Mouse (Mus musculus): Measurements from ENCODE around the gene A630076J17Rik.

Gene A630076J17Rik

GRCm38 (mm10) chr3:107204413-107204812, 26.0 kb upstream of the A630076J17Rik start:
- TF ChIP-seq CTCF (conservative IDR thresholded peaks at IDR 0.05; ENCODE audit: low read length) (no peak), NANOG (IDR thresholded peaks at IDR 0.05; ENCODE audit: borderline replicate concordance, low read length) (no peak), POU5F1 (IDR thresholded peaks at IDR 0.05; ENCODE audit: borderline replicate concordance, low read length) (no peak)
- Histone ChIP-seq H3K4me1 (replicated peaks; ENCODE audit: low read depth, low read length) (peaks cover 13% of the 10 kb centered on the region), H3K4me3 (replicated peaks; ENCODE audit: low read length) (no peak overlapping the region), H3K9me3 (ENCODE audit: low read length) (no peaks in the 10 kb centered on the region), H3K27me3 (ENCODE audit: insufficient read depth, low read length) (peaks cover 5% of the 10 kb centered on the region; the same call in 1 of the 2 replicates), H3K36me3 (ENCODE audit: insufficient read depth, low read length) (no peaks in the 10 kb centered on the region)

DNA sequence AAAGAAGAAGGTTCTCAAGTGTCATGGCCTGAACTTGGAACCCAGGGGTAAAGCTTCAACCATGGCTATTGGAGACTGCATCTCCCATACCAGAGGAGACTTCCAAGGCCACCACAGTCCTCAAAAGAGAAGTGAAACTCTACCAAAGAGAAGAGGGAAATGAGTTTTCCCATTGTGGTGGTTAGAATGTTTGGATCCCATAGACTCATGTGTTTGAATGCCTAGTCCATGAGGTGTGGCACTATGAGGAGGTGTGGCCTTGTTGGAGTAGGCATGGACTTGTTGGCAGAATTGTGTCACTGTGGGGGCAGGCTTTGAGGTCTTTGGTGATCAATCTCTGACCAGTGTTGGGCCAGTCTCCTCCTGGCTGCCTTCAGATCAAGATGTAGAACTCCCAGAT, 25.2 kb upstream of the A630076J17Rik start:
- Histone ChIP-seq H3K4me1 (replicated peaks; ENCODE audit: low read depth, low read length) (peaks cover 13% of the 10 kb centered on the region), H3K9me3 (ENCODE audit: low read length) (no peaks in the 10 kb centered on the region), H3K27me3 (ENCODE audit: insufficient read depth, low read length) (peaks cover 5% of the 10 kb centered on the region; the same call in 1 of the 2 replicates), H3K36me3 (ENCODE audit: insufficient read depth, low read length) (no peaks in the 10 kb centered on the region), H3K4me3 (replicated peaks; ENCODE audit: low read length) (no peak overlapping the region)
- TF ChIP-seq CTCF (conservative IDR thresholded peaks at IDR 0.05; ENCODE audit: low read length) = no peak
- TF ChIP-seq POU5F1 (IDR thresholded peaks at IDR 0.05; ENCODE audit: borderline replicate concordance, low read length) = no peak
- no peak for TF ChIP-seq NANOG (IDR thresholded peaks at IDR 0.05; ENCODE audit: borderline replicate concordance, low read length)

- no peak overlapping the region for H3K4me3 ChIP-seq (replicated peaks; ENCODE audit: low read length)
- H3K27me3 ChIP-seq (ENCODE audit: insufficient read depth, low read length) = 0 out of 2 replicates have a peak, but pooled peaks cover 5% of the 10 kb centered on the region
- H3K9me3 ChIP-seq (ENCODE audit: low read length) = no peaks in the 10 kb centered on the region
- H3K4me1 ChIP-seq (replicated peaks; ENCODE audit: low read depth, low read length) = peaks cover 13% of the 10 kb centered on the region
- TF ChIP-seq NANOG (IDR thresholded peaks at IDR 0.05; ENCODE audit: borderline replicate concordance, low read length) (no peak), CTCF (conservative IDR thresholded peaks at IDR 0.05; ENCODE audit: low read length) (peak; percentile 67)
- no peaks in the 10 kb centered on the region for H3K36me3 ChIP-seq (ENCODE audit: insufficient read depth, low read length)
These were observed 24.4 kb upstream of the A630076J17Rik start for GRCm38 (mm10) chr3:107205994-107206393.

GRCm38 (mm10) chr3:107206490-107207150, 23.8 kb upstream of the A630076J17Rik start:
- H3K4me1 ChIP-seq (replicated peaks; ENCODE audit: low read depth, low read length) = peaks cover 8% of the 10 kb centered on the region
- H3K36me3 ChIP-seq (ENCODE audit: insufficient read depth, low read length) = no peaks in the 10 kb centered on the region
- 0 out of 2 replicates have a peak, but pooled peaks cover 5% of the 10 kb centered on the region for H3K27me3 ChIP-seq (ENCODE audit: insufficient read depth, low read length)
- no peaks in the 10 kb centered on the region for H3K9me3 ChIP-seq (ENCODE audit: low read length)
- TF ChIP-seq POU5F1 (IDR thresholded peaks at IDR 0.05; ENCODE audit: borderline replicate concordance, low read length) (no peak), CTCF (conservative IDR thresholded peaks at IDR 0.05; ENCODE audit: low read length) (no peak), NANOG (IDR thresholded peaks at IDR 0.05; ENCODE audit: borderline replicate concordance, low read length) (no peak)
- H3K4me3 ChIP-seq (replicated peaks; ENCODE audit: low read length) = no peak overlapping the region

- no peak overlapping the region for H3K4me3 ChIP-seq (replicated peaks; ENCODE audit: low read length)
- TF ChIP-seq POU5F1 (IDR thresholded peaks at IDR 0.05; ENCODE audit: borderline replicate concordance, low read length) = no peak
- TF ChIP-seq CTCF (conservative IDR thresholded peaks at IDR 0.05; ENCODE audit: low read length) = no peak
- no peak for TF ChIP-seq NANOG (IDR thresholded peaks at IDR 0.05; ENCODE audit: borderline replicate concordance, low read length)
- no peaks in the 10 kb centered on the region for H3K9me3 ChIP-seq (ENCODE audit: low read length)
- H3K27me3 ChIP-seq (ENCODE audit: insufficient read depth, low read length) = 0 out of 2 replicates have a peak, but pooled peaks cover 5% of the 10 kb centered on the region
- H3K4me1 ChIP-seq (replicated peaks; ENCODE audit: low read depth, low read length) = peaks cover 8% of the 10 kb centered on the region
- no peaks in the 10 kb centered on the region for H3K36me3 ChIP-seq (ENCODE audit: insufficient read depth, low read length)
These were observed 22.7 kb upstream of the A630076J17Rik start for GRCm38 (mm10) chr3:107207625-107208253.

DNA sequence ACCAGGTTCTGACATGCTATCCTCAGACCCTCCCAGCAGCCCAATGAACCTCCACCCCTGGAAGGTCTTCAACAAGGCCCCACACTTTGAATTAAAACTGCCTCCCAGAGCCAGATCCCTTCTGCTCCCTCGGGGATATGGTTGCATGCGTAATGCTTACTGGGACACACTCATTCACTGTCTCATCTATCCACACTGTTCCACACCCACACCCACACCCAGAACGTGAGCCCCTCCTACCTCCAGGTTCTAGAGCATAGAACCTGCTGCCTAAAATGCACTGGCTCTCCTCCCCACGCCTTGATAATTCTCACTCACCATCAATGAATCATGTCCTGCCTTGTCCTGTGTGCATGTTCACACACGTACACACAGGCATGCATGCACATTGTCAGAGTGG, 15.8 kb upstream of the A630076J17Rik start:
- Histone ChIP-seq H3K9me3 (ENCODE audit: low read length) (no peaks in the 10 kb centered on the region), H3K4me1 (replicated peaks; ENCODE audit: low read depth, low read length) (no peaks in the 10 kb centered on the region), H3K36me3 (ENCODE audit: insufficient read depth, low read length) (no peaks in the 10 kb centered on the region), H3K27me3 (ENCODE audit: insufficient read depth, low read length) (0 out of 2 replicates have a peak, but pooled peaks cover 8% of the 10 kb centered on the region), H3K4me3 (replicated peaks; ENCODE audit: low read length) (no peak overlapping the region)
- TF ChIP-seq NANOG (IDR thresholded peaks at IDR 0.05; ENCODE audit: borderline replicate concordance, low read length) (no peak), POU5F1 (IDR thresholded peaks at IDR 0.05; ENCODE audit: borderline replicate concordance, low read length) (no peak), CTCF (conservative IDR thresholded peaks at IDR 0.05; ENCODE audit: low read length) (no peak)

GRCm38 (mm10) chr3:107216400-107217100, 13.9 kb upstream of the A630076J17Rik start:
- Histone ChIP-seq H3K9me3 (ENCODE audit: low read length) (no peaks in the 10 kb centered on the region), H3K36me3 (ENCODE audit: insufficient read depth, low read length) (no peaks in the 10 kb centered on the region), H3K27me3 (ENCODE audit: insufficient read depth, low read length) (0 out of 2 replicates have a peak, but pooled peaks cover 8% of the 10 kb centered on the region), H3K4me3 (replicated peaks; ENCODE audit: low read length) (no peak overlapping the region), H3K4me1 (replicated peaks; ENCODE audit: low read depth, low read length) (no peaks in the 10 kb centered on the region)
- TF ChIP-seq CTCF (conservative IDR thresholded peaks at IDR 0.05; ENCODE audit: low read length) = no peak
- TF ChIP-seq POU5F1 (IDR thresholded peaks at IDR 0.05; ENCODE audit: borderline replicate concordance, low read length) = no peak
- TF ChIP-seq NANOG (IDR thresholded peaks at IDR 0.05; ENCODE audit: borderline replicate concordance, low read length) = no peak

- 0 out of 2 replicates have a peak, but pooled peaks cover 8% of the 10 kb centered on the region for H3K27me3 ChIP-seq (ENCODE audit: insufficient read depth, low read length)
- no peaks in the 10 kb centered on the region for H3K36me3 ChIP-seq (ENCODE audit: insufficient read depth, low read length)
- no peak overlapping the region for H3K4me3 ChIP-seq (replicated peaks; ENCODE audit: low read length)
- TF ChIP-seq POU5F1 (IDR thresholded peaks at IDR 0.05; ENCODE audit: borderline replicate concordance, low read length) (no peak), CTCF (conservative IDR thresholded peaks at IDR 0.05; ENCODE audit: low read length) (no peak), NANOG (IDR thresholded peaks at IDR 0.05; ENCODE audit: borderline replicate concordance, low read length) (no peak)
- no peaks in the 10 kb centered on the region for H3K4me1 ChIP-seq (replicated peaks; ENCODE audit: low read depth, low read length)
- no peaks in the 10 kb centered on the region for H3K9me3 ChIP-seq (ENCODE audit: low read length)
These were observed 13.3 kb upstream of the A630076J17Rik start for GRCm38 (mm10) chr3:107217101-107217480.
